Mouse (Mus musculus) C2C12 (cell line): ENCODE data around the gene Mettl27. TPM values are rescaled to one million over a fixed set of nuclear protein-coding genes. Genes with fewer than 3 reads are reported as not detected.

Source experiments
- H3K27me3 ChIP-seq: one replicate; pipeline ENCODE4 v1.6.1; 2011; ENCODE audit not compliant: control insufficient read depth, insufficient read depth, insufficient read length
- H3K36me3 ChIP-seq: one replicate; pipeline ENCODE4 v1.6.1; 2011; ENCODE audit not compliant: control insufficient read depth, insufficient read depth
- H3K4me3 ChIP-seq: one replicate; pipeline ENCODE4 v1.5.1; 2011; ENCODE audit warnings: mild to moderate bottlenecking, control low read depth; ENCODE audit not compliant: poor library complexity, insufficient read depth, severe bottlenecking
- H3K79me2 ChIP-seq: one replicate; pipeline ENCODE4 v1.6.1; 2011; ENCODE audit not compliant: control insufficient read depth, insufficient read depth
- H3K79me3 ChIP-seq: one replicate; pipeline ENCODE4 v1.6.1; 2011; ENCODE audit warnings: low read depth, control low read depth
- H3ac ChIP-seq: one replicate; pipeline ENCODE3; 2011; ENCODE audit warnings: low read depth; ENCODE audit not compliant: control insufficient read depth, insufficient read length
- CEBPB ChIP-seq: IDR thresholded peaks from one replicate; pipeline ENCODE4 v1.6.1; 2011; ENCODE audit warnings: low read depth, mild to moderate bottlenecking, control low read depth, moderate library complexity
- CTCF ChIP-seq: IDR thresholded peaks from one replicate; pipeline ENCODE4 v1.5.1; 2011; ENCODE audit not compliant: control insufficient read depth, insufficient read depth, insufficient read length
- FOSL1 ChIP-seq: IDR thresholded peaks from one replicate; pipeline ENCODE4 v1.8.0; 2011; ENCODE audit warnings: mild to moderate bottlenecking, low read length; ENCODE audit not compliant: poor library complexity, insufficient read depth, severe bottlenecking
- MAX ChIP-seq: IDR thresholded peaks from one replicate; pipeline ENCODE4 v1.6.1; 2011; ENCODE audit warnings: mild to moderate bottlenecking, control low read depth
- MYOD1 ChIP-seq: IDR thresholded peaks from one replicate; pipeline ENCODE4 v1.6.1; 2011; ENCODE audit warnings: low read depth; ENCODE audit not compliant: control insufficient read depth, insufficient read length
- MYOG ChIP-seq: IDR thresholded peaks from one replicate; pipeline ENCODE4 v1.6.1; 2011; ENCODE audit not compliant: control insufficient read depth, insufficient read length; ENCODE audit errors: extremely low read depth
- USF1 ChIP-seq: IDR thresholded peaks from one replicate; pipeline ENCODE4 v1.6.1; 2011; ENCODE audit warnings: low read depth, mild to moderate bottlenecking, control low read depth, moderate library complexity
- polyA plus RNA-seq: library from polyadenylated mRNA; unstranded; fragments of >200 nt; fragmentation: generic; extraction: Trizol; gene quantifications from one replicate; pipeline ENCODE4 v1.2.1, GENCODE M21; 2012; ENCODE audit warnings: missing spikeins

The Mettl27 gene
- polyA plus RNA-seq, 1 experiment: 4.3 TPM

- peaks cover 54% of the 10 kb centered on the region for H3K27me3 ChIP-seq
- no peak overlapping the region for H3K4me3 ChIP-seq
- no peaks in the 10 kb centered on the region for H3K79me3 ChIP-seq
- H3K79me2 ChIP-seq: no peaks in the 10 kb centered on the region
- H3ac ChIP-seq: no peak overlapping the region
- no peak for TF ChIP-seq MYOG
- TF ChIP-seq FOSL1: no peak
- TF ChIP-seq CTCF: no peak
- no peak for TF ChIP-seq MYOD1
- TF ChIP-seq USF1: no peak
- no peak for TF ChIP-seq MAX
- no peak for TF ChIP-seq CEBPB
- H3K36me3 ChIP-seq: no peaks in the 10 kb centered on the region
Measured at GRCm38 (mm10) chr5:134891552-134891951, 40.6 kb upstream of the Mettl27 start.

DNA sequence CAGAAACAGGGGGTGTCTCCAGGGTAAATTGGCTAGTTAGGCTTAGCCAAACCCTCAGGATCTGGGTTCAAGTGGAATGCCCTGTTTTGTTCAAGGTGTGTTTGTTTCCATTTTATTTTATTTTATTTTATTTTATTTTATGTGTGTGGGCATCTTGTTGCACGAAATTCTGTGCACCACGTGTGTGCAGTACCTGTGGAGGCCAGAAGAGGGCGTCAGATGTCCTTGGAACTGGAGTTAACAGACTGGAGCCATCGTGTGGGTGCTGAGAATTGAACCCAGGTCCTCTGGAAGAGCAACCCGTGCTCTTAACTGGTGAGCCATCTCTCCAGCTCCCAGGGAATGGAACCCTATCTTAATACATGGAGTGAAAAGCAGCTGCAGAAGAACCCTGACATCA is 39.5 kb upstream of the Mettl27 start:
- H3K4me3 ChIP-seq: no peak overlapping the region
- no peaks in the 10 kb centered on the region for H3K79me2 ChIP-seq
- H3K36me3 ChIP-seq: no peaks in the 10 kb centered on the region
- H3K79me3 ChIP-seq: no peaks in the 10 kb centered on the region
- H3ac ChIP-seq: no peak overlapping the region
- H3K27me3 ChIP-seq: peaks cover 56% of the 10 kb centered on the region
- no peak for TF ChIP-seq USF1
- no peak for TF ChIP-seq MYOG
- no peak for TF ChIP-seq MYOD1
- TF ChIP-seq CTCF: no peak
- no peak for TF ChIP-seq CEBPB
- no peak for TF ChIP-seq FOSL1
- TF ChIP-seq MAX: no peak

GRCm38 (mm10) chr5:134895291-134895690 is 36.9 kb upstream of the Mettl27 start:
- no peaks in the 10 kb centered on the region for H3K79me3 ChIP-seq
- peaks cover 64% of the 10 kb centered on the region for H3K27me3 ChIP-seq
- H3K36me3 ChIP-seq: no peaks in the 10 kb centered on the region

DNA sequence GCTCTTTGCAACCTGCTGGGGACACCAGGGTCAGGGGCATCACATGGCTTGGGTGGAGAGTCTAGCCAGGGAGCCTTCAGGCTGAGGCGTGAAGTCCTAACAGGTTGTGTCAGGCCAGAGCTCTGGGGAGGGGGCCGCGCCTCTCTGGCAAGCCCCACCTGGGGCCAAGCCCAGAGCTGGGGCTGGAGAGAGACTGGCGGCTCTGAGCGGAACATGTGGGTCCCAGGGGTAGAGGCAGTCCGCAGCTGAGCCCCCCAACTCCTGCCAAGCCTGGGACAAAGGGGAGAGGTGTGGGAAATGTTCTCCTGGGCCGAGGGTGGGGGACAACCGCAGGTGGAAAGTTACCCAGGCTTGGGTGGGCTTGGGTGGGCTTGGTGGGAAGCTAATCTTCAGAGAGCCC is 35.2 kb upstream of the Mettl27 start:
- Histone ChIP-seq H3K27me3 (peaks cover 71% of the 10 kb centered on the region), H3K79me3 (no peaks in the 10 kb centered on the region), H3K79me2 (no peaks in the 10 kb centered on the region), H3K36me3 (no peaks in the 10 kb centered on the region), H3ac (no peak overlapping the region), H3K4me3 (no peak overlapping the region)
- TF ChIP-seq USF1 (no peak), MAX (no peak), FOSL1 (no peak), MYOG (no peak), MYOD1 (no peak), CEBPB (no peak), CTCF (no peak)

More at GRCm38 (mm10) chr5:134895291-134895690, 36.9 kb upstream of the Mettl27 start:
- Histone ChIP-seq H3K4me3 (no peak overlapping the region), H3K79me2 (no peaks in the 10 kb centered on the region), H3ac (no peak overlapping the region)
- TF ChIP-seq CEBPB: no peak
- TF ChIP-seq USF1: no peak
- no peak for TF ChIP-seq MAX
- no peak for TF ChIP-seq MYOD1
- no peak for TF ChIP-seq CTCF
- no peak for TF ChIP-seq MYOG
- TF ChIP-seq FOSL1: no peak

DNA sequence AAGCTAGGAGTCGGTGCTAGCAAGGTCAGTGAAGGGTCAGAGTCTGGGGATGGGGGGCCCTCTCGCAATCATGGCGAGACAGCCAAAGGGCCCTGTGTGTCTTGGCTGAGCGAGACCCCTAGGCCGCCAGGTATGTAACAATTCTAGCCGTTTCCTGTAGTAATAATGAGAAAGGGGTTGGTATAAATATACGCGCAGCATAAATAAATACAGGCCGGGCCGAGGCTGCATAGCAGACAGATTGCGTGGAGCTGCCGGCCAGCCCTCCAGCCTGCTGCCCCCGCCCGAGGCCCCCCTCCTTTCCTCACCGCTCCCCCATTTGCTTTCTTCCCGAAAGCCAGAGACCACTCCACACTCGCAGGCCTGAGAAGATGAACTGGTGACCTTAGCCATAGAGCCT is 34.6 kb upstream of the Mettl27 start:
- H3K36me3 ChIP-seq: no peaks in the 10 kb centered on the region
- TF ChIP-seq CTCF (no peak), USF1 (no peak), CEBPB (no peak), MYOD1 (no peak), FOSL1 (no peak), MYOG (no peak), MAX (no peak)
- no peaks in the 10 kb centered on the region for H3K79me2 ChIP-seq
- H3ac ChIP-seq: no peak overlapping the region
- peaks cover 76% of the 10 kb centered on the region for H3K27me3 ChIP-seq
- H3K4me3 ChIP-seq: no peak overlapping the region
- H3K79me3 ChIP-seq: no peaks in the 10 kb centered on the region

DNA sequence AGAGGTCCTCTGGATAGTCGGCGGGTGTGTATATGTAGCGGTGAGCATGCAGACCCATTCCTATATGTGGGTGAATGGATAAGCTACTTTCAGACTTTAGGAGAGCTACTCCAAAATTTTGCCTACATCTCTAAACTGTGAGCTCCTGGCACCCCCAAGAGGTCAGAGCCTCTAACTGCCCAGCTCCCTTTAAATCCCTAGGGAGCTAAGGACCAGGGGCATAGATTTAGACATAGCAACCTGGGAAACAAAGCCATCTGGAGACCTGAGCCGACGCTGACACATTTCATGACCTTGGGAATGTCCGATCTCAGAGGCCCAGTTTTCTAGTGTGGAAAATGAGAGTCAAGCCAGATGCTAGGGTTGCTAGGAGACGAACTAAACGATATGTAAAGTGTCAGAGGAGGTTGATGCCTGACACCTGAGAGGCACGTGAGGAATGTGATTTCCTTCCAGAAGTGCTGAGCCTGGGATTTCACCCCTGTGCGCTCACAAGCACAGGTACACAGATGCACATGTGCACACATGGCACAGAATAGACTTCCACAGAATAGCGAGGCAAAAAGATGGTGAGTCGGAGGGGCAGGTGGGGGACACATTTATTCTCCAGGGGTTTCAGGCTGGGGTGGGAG is 31.0 kb upstream of the Mettl27 start:
- no peaks in the 10 kb centered on the region for H3K36me3 ChIP-seq
- no peaks in the 10 kb centered on the region for H3K79me2 ChIP-seq
- no peak overlapping the region for H3ac ChIP-seq
- H3K4me3 ChIP-seq: no peak overlapping the region
- TF ChIP-seq FOSL1 (no peak), MYOG (no peak), MYOD1 (no peak), MAX (no peak), CEBPB (no peak), CTCF (no peak), USF1 (no peak)
- H3K79me3 ChIP-seq: no peaks in the 10 kb centered on the region
- peaks cover 67% of the 10 kb centered on the region for H3K27me3 ChIP-seq
